Mouse (Mus musculus): ENCODE measurements around the gene Col26a1. TPM values are rescaled to one million over a fixed set of nuclear protein-coding genes. Genes with fewer than 3 reads are reported as not detected.

The Col26a1 gene
- total and polyA plus RNA-seq, 3 experiments, result 0.72 TPM; not detected in 2

DNA sequence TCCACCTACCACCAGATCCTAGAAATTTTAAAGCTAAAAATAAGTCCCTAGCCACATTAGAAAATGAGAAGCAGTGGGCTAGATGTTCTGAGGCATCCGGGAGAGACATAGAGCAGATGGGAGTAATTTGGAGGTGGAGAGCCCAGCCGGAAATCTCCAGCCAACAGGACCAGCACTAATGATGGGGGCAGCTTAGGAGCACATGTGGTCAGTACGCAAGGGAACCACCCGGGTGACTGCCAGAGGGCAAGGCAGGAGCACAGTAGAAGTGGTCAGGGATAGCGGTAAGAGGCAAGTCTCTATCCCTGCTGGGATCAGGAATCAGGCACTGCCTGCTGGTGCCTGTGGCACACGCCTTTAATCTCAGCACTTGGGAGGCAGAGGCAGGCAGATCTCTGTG is 32.3 kb downstream of the Col26a1 start:
- no peak overlapping the region for H3K9ac ChIP-seq (ENCODE audit: insufficient read depth, low read depth)
- dilution Hi-C loops (cut with MboI; ENCODE audit: extremely low pct_ligation_motif_present, extremely low pct_unique_long_range_greater_than_20kb, low sequenced_read_pairs), result no loop called here
- in situ Hi-C loops (cut with MboI; ENCODE audit: low pct_ligation_motif_present, low pct_unique_long_range_greater_than_20kb, low sequenced_read_pairs), result no loop called here
- H3K4me3 ChIP-seq (replicated peaks in 1 of 3; ENCODE audit: low read depth in 2 of 3, low read length in 2 of 3, poor library complexity in 1 of 3), result no peak overlapping the region
- peaks cover 18% of the 10 kb centered on the region for H3K9me3 ChIP-seq (replicated peaks; ENCODE audit: low read length)
- H3K27me3 ChIP-seq (replicated peaks), result peaks cover 76% of the 10 kb centered on the region
- H3K27ac ChIP-seq (ENCODE audit: insufficient read depth, low read depth), result no peak overlapping the region
- no peaks in the 10 kb centered on the region for H3K79me2 ChIP-seq (replicated peaks; ENCODE audit: control insufficient read depth, extremely low read depth, insufficient read depth, poor library complexity, severe bottlenecking)
- TF ChIP-seq KAT2A (IDR thresholded peaks at IDR 0.05; ENCODE audit: insufficient replicate concordance, low read length) (no peak), MAFK (IDR thresholded peaks at IDR 0.05; ENCODE audit: insufficient replicate concordance, low read length) (no peak), TCF12 (IDR thresholded peaks at IDR 0.05; ENCODE audit: low read depth, low read length) (no peak), USF2 (conservative IDR thresholded peaks at IDR 0.05; ENCODE audit: low read depth, low read length) (no peak), MYC (IDR thresholded peaks at IDR 0.05; ENCODE audit: low read depth, low read length) (no peak), ZC3H11A (IDR thresholded peaks at IDR 0.05; ENCODE audit: low read depth, low read length) (no peak), MXI1 (IDR thresholded peaks at IDR 0.05; ENCODE audit: low read depth, low read length) (no peak), USF1 (IDR thresholded peaks at IDR 0.05; ENCODE audit: low read depth, low read length) (no peak), POLR2AphosphoS2 (IDR thresholded peaks at IDR 0.05; ENCODE audit: low read depth, low read length) (no peak), E2F4 (IDR thresholded peaks at IDR 0.05; ENCODE audit: insufficient replicate concordance, low read depth, low read length) (no peak), HCFC1 (IDR thresholded peaks at IDR 0.05; ENCODE audit: low read depth, low read length) (no peak), ETS1 (conservative IDR thresholded peaks at IDR 0.05; ENCODE audit: low read depth, low read length) (no peak), ZMIZ1 (IDR thresholded peaks at IDR 0.05; ENCODE audit: low read depth, low read length) (no peak), MAX (IDR thresholded peaks at IDR 0.05; ENCODE audit: low read length) (no peak), RAD21 (IDR thresholded peaks at IDR 0.05; ENCODE audit: low read depth, low read length) (no peak), CTCF (conservative IDR thresholded peaks at IDR 0.05 in 1 of 2, IDR thresholded peaks at IDR 0.05 in 1 of 2; ENCODE audit: low read depth in 2 of 2, low read length in 2 of 2) (no peak), SMC3 (IDR thresholded peaks at IDR 0.05; ENCODE audit: low read depth, low read length) (no peak), POLR2A (IDR thresholded peaks at IDR 0.05; ENCODE audit: low read depth, low read length) (no peak), NRF1 (IDR thresholded peaks at IDR 0.05; ENCODE audit: low read depth, low read length) (no peak)
- no peak for DNase-seq (ENCODE audit: extremely low read depth)
- no peak overlapping the region for H3K4me2 ChIP-seq (ENCODE audit: insufficient read depth, low read depth, poor library complexity, severe bottlenecking)
- no peaks in the 10 kb centered on the region for H3K36me3 ChIP-seq (replicated peaks in 1 of 2; ENCODE audit: control insufficient read depth in 1 of 2, insufficient read depth in 1 of 2, low read length in 1 of 2)
- no peaks in the 10 kb centered on the region for H3K4me1 ChIP-seq (ENCODE audit: control insufficient read depth in 1 of 2, insufficient read depth in 2 of 2)

DNA sequence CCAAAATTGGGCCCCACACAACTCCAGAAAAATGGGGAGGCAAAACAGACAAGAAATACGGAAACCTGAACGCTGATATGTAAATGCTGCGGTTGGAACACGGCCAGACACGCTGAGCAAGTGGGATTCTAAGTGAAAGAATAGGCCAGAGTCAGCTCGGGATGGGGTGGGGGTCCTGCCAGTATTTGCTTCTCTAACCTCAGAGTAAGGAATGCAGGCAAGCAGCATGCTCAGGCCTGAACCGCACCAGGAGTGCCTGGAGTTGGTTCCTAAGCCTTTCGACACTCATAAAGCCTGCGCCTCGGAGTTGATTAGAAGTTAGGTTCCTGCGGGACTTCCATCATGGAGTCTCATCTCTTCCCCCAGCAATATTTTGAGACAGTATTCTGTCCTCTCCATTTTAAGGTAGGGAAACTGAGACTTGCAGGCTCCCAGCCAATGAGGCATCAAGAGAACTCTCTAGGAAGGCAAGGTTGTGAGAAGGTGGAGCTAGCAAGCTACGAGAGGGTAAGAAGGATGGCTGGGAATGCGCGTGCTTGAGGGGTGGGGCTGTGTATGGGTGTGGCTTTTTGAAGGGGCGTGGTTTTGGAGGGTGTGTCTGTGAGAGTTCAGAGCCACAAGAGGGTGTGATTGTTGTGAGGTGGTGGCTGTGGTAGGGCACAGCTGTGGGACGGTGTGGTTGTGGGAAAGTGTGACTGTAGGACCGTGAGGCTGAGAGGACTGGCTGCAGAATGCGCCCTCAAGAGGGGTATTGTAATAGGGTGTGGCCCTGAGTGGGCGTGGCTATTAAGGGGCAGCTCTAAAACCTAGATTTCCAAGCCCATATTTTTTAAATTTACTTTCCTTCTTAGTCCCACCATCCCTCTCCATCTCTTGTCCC is 36.4 kb downstream of the Col26a1 start:
- Histone ChIP-seq H3K27me3 (replicated peaks) (peaks cover 90% of the 10 kb centered on the region), H3K9ac (ENCODE audit: insufficient read depth, low read depth) (no peak overlapping the region), H3K4me2 (ENCODE audit: insufficient read depth, low read depth, poor library complexity, severe bottlenecking) (no peak overlapping the region), H3K79me2 (replicated peaks; ENCODE audit: control insufficient read depth, extremely low read depth, insufficient read depth, poor library complexity, severe bottlenecking) (no peaks in the 10 kb centered on the region), H3K4me1 (ENCODE audit: control insufficient read depth in 1 of 2, insufficient read depth in 2 of 2) (no peaks in the 10 kb centered on the region), H3K36me3 (replicated peaks in 1 of 2; ENCODE audit: control insufficient read depth in 1 of 2, insufficient read depth in 1 of 2, low read length in 1 of 2) (no peaks in the 10 kb centered on the region), H3K4me3 (replicated peaks in 1 of 3; ENCODE audit: low read depth in 2 of 3, low read length in 2 of 3, poor library complexity in 1 of 3) (no peak overlapping the region), H3K27ac (ENCODE audit: insufficient read depth, low read depth) (no peak overlapping the region), H3K9me3 (replicated peaks; ENCODE audit: low read length) (peaks cover 14% of the 10 kb centered on the region)
- in situ Hi-C loops (cut with MboI; ENCODE audit: low pct_ligation_motif_present, low pct_unique_long_range_greater_than_20kb, low sequenced_read_pairs), result no loop called here
- DNase-seq (ENCODE audit: extremely low read depth), result no peak
- TF ChIP-seq MXI1 (IDR thresholded peaks at IDR 0.05; ENCODE audit: low read depth, low read length) (no peak), USF2 (conservative IDR thresholded peaks at IDR 0.05; ENCODE audit: low read depth, low read length) (no peak), NRF1 (IDR thresholded peaks at IDR 0.05; ENCODE audit: low read depth, low read length) (no peak), RCOR1 (conservative IDR thresholded peaks at IDR 0.05; ENCODE audit: low read depth, low read length) (no peak), ELF1 (IDR thresholded peaks at IDR 0.05; ENCODE audit: low read depth, low read length) (no peak), MYC (IDR thresholded peaks at IDR 0.05; ENCODE audit: low read depth, low read length) (no peak), MAFK (IDR thresholded peaks at IDR 0.05; ENCODE audit: insufficient replicate concordance, low read length) (no peak)
- dilution Hi-C loops (cut with MboI; ENCODE audit: extremely low pct_ligation_motif_present, extremely low pct_unique_long_range_greater_than_20kb, low sequenced_read_pairs), result no loop called here
